Mouse (Mus musculus) thymus, adult 2 months (tissue): ENCODE data around the gene Pnkp.

Source experiments
- CTCF ChIP-seq: fragments of 200-500 bp; IDR thresholded peaks from 2 replicates; pipeline ENCODE4 v1.5.1; 2012; ENCODE audit warnings: mild to moderate bottlenecking, control low read depth, low read length, moderate library complexity, borderline replicate concordance; ENCODE audit not compliant: control insufficient read depth, poor library complexity, insufficient read depth; ENCODE audit errors: extremely low read depth
- POLR2A ChIP-seq: fragments of 200-500 bp; IDR thresholded peaks from 2 replicates; pipeline ENCODE4 v1.6.1; 2012; ENCODE audit warnings: mild to moderate bottlenecking, low read length, control low read depth, moderate library complexity; ENCODE audit not compliant: control insufficient read depth, poor library complexity, insufficient read depth; ENCODE audit errors: extremely low read depth

DNA sequence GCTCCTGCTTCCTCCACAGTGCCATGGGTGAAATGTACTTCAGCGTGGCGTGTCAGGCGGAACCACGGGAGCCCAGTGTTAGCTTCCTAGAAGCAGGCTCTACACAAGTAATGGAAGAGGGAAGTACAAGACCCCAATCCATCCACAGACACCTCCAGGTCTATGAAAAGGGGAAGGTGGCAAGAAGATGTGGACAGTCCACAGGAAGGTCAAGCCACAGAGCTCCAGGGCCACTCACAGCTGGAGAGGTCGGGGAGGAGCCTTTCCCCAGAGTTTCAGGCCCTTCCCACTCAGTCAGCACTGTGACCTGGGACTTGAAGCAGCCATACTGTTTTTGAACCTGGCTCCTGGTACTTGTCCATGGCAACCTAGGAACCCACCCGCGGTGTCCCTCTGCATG, 30.0 kb downstream of the Pnkp start:
- TF ChIP-seq CTCF (no peak), POLR2A (no peak)
